Mouse (Mus musculus): Measurements from ENCODE around the gene Tbrg4. TPM values are rescaled to one million over a fixed set of nuclear protein-coding genes. Genes with fewer than 3 reads are reported as not detected.

Tbrg4 gene
- polyA plus RNA-seq, 1 experiment from 2014 or later, result 57.6 TPM

DNA sequence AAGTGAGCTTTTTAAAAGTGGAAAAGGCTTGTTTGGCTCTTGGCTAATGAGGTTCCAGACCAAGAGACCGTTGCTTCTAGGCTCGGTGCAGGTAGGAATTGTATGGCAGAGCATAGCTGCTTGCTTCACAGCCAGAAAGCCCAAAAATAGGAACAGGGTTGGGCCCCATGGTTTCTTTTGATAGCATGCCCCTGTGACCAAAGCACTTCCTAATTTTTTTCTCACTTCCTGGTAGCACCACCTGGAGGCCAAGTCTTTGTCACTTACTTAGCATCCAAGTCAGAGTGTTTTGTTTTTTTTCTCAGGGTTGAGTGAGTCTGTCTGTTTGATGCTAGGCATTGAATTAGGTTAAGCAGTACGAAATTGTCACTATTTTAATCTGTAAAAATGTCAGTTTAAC is 39.2 kb downstream of the Tbrg4 start:
- no peaks in the 10 kb centered on the region for H3K9me3 ChIP-seq
- WGBS, result 83% methylated on average over 3 of the region's 3 CpGs
- ATAC-seq, result no peak
- no peak overlapping the region for H3K4me3 ChIP-seq (replicated peaks)
- no peak overlapping the region for H3K4me2 ChIP-seq (replicated peaks)
- no peaks in the 10 kb centered on the region for H3K27me3 ChIP-seq (replicated peaks)
- no peak overlapping the region for H3K27ac ChIP-seq
- H3K4me1 ChIP-seq (replicated peaks), result no peaks in the 10 kb centered on the region
- H3K9ac ChIP-seq, result no peak overlapping the region
- peaks cover 22% of the 10 kb centered on the region; the same call in 1 of the 2 replicates for H3K36me3 ChIP-seq

DNA sequence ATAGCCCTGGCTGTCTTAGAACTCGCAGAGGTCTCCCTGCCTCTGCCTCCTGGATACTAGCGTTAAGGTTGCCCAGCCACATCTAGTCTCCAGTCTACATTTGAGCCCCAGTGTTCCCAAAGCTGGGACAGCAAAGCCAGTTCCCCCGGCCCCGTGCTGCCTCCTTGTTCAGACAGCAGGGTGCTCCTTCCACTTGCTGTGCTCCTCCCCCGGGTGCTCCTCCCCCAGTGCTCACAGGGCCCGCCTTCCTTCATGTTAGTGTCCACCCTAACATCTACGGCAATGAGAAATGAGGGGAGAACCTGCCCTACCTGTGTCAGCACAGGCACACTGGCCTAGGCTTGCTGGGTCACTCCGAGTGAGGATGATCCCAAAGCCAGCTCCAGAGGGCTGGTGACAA is 40.1 kb downstream of the Tbrg4 start:
- no peaks in the 10 kb centered on the region for H3K9me3 ChIP-seq
- ATAC-seq, result no peak
- no peak overlapping the region for H3K27ac ChIP-seq
- H3K4me3 ChIP-seq (replicated peaks), result no peak overlapping the region
- no peaks in the 10 kb centered on the region for H3K4me1 ChIP-seq (replicated peaks)
- no peak overlapping the region for H3K4me2 ChIP-seq (replicated peaks)
- WGBS, result 89% methylated on average over 8 of the region's 8 CpGs
- no peaks in the 10 kb centered on the region for H3K27me3 ChIP-seq (replicated peaks)
- H3K9ac ChIP-seq, result no peak overlapping the region
- peaks cover 19% of the 10 kb centered on the region; the same call in 1 of the 2 replicates for H3K36me3 ChIP-seq

DNA sequence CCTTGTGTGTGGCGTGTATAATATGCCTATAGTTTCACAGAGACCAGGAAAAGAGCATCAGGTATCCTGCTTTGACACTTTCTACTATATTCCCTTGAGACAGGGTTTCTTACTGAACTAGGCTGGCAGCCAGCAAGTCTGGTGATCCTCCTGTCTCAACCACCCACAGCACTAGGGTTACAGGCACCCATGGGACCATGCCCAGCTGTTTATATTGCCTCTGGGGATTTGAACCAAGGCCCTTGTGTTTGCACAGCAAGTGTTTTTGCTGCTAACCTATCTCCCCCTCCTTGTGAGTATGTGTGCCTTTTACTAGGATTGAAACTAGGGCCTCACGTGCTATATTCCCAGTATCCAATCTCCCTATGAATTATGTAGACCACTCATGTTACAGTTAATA is 44.3 kb downstream of the Tbrg4 start:
- no peak overlapping the region for H3K27ac ChIP-seq
- no peaks in the 10 kb centered on the region for H3K9me3 ChIP-seq
- H3K4me2 ChIP-seq (replicated peaks), result no peak overlapping the region
- H3K9ac ChIP-seq, result no peak overlapping the region
- no peaks in the 10 kb centered on the region for H3K27me3 ChIP-seq (replicated peaks)
- peaks cover 3% of the 10 kb centered on the region; the same call in 1 of the 2 replicates for H3K36me3 ChIP-seq
- no peak for ATAC-seq
- 89% methylated on average over 2 of the region's 2 CpGs for WGBS
- no peaks in the 10 kb centered on the region for H3K4me1 ChIP-seq (replicated peaks)
- H3K4me3 ChIP-seq (replicated peaks), result no peak overlapping the region

DNA sequence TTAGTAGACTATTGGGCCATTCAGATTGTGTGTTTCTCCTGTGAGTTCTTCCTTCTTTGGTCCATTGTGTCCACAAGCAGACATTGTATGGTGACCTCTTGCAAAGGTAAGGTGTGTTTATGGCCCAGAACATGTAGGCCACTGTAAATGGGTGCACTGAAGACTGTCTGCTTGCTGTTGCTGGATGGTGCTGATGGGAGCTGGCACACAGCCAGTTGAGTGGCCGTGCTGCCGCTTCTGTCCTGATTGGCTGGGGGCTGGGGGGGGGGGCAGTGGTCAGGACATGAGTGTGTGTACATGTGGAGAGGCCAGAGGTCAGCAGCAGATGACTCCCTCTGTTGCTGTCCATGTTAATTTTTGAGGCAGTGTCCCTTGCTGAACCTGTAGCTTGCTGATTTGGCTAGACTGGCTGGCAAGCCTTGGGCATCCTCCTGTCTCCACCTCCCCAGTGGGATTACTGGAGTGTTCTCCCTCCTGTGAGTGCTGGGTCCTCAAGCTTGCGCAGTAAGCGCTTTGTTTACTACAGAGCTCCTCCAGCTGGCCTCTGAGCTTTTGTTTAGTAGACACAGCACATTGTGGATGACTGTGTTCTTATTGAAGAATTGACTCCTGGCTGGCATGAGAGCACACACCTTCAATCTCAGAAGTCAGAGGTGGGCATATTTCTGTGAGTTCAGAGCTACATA is 45.7 kb downstream of the Tbrg4 start:
- Histone ChIP-seq H3K9ac (no peak overlapping the region), H3K4me3 (replicated peaks) (no peak overlapping the region), H3K4me1 (replicated peaks) (no peaks in the 10 kb centered on the region), H3K9me3 (no peaks in the 10 kb centered on the region), H3K4me2 (replicated peaks) (no peak overlapping the region), H3K36me3 (peaks cover 7% of the 10 kb centered on the region; the same call in 1 of the 2 replicates), H3K27me3 (replicated peaks) (no peaks in the 10 kb centered on the region), H3K27ac (no peak overlapping the region)
- ATAC-seq, result no peak; the same call in 1 of the 2 replicates
- 64% methylated on average over 4 of the region's 4 CpGs for whole genome bisulfite sequencing

DNA sequence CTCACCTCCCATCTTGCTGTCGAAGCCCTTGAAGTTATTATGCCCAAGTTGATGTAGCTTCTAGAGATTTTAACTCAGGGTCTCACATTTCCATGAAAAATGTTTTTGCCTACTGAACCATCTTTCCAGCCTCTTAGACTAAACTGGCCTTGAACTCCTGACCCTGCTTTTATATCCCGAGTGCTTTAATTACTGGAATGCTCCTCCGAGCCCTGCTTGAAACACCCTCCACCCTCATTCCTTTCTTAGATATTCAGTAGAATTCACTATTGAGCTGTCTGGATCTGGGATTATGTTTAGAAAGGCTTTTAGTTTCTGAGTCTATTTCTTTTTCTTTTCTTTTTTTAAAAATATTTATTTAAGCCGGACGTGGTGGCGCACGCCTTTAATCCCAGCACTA is 46.5 kb downstream of the Tbrg4 start:
- Histone ChIP-seq H3K4me3 (replicated peaks) (no peak overlapping the region), H3K27me3 (replicated peaks) (no peaks in the 10 kb centered on the region), H3K9ac (no peak overlapping the region), H3K36me3 (peaks cover 7% of the 10 kb centered on the region; the same call in 1 of the 2 replicates), H3K27ac (no peak overlapping the region), H3K4me2 (replicated peaks) (no peak overlapping the region), H3K9me3 (no peaks in the 10 kb centered on the region), H3K4me1 (replicated peaks) (no peaks in the 10 kb centered on the region)
- 88% methylated on average over 7 of the region's 7 CpGs for WGBS
- no peak for ATAC-seq

DNA sequence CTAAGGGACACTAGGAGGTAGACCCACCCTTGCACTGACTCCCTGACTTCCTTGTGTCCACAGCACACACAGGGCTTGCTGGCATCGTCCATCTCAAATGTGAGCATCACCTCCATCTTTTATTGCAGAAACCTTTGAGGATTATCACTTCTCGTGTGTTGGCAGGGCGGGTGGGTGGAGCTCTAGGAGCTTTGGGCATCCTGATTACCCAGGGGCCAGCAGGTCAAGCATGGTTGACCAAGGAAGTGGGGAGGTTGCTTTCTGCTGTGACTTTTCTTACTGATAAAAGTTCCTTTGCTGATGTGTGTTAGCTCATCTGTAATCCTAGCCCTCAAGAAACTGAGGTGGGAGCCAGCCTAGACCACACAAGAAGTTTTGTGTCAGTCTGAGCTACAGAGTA is 49.7 kb downstream of the Tbrg4 start:
- Histone ChIP-seq H3K9me3 (no peaks in the 10 kb centered on the region), H3K4me3 (replicated peaks) (no peak overlapping the region), H3K27me3 (replicated peaks) (no peaks in the 10 kb centered on the region), H3K4me2 (replicated peaks) (no peak overlapping the region), H3K9ac (no peak overlapping the region), H3K27ac (no peak overlapping the region), H3K36me3 (peaks cover 12% of the 10 kb centered on the region; the same call in 1 of the 2 replicates), H3K4me1 (replicated peaks) (no peaks in the 10 kb centered on the region)
- no peak for ATAC-seq
- WGBS, result 80% methylated on average over 3 of the region's 3 CpGs

DNA sequence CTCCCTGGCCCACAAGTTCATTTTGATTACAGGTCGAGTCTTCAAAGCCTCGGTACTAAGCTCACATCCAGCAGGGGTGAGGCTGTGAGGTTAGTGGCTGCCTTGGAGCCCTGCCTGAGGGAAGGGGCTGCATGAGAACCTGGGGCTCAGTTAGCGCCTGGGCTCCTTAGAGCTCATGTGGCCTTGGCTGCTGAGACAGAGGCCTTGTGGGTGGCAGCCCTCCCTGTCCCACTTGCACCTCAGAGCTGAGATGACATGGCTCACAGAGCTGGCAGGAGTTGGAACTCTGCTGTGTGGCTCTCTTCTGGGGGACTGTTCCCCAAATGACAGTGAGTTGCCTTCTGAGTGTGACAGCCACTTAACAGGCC is 56.5 kb downstream of the Tbrg4 start:
- no peak overlapping the region for H3K9ac ChIP-seq
- no peak overlapping the region for H3K27ac ChIP-seq
- peak; percentile 14; the same call in 1 of the 2 replicates for ATAC-seq

DNA sequence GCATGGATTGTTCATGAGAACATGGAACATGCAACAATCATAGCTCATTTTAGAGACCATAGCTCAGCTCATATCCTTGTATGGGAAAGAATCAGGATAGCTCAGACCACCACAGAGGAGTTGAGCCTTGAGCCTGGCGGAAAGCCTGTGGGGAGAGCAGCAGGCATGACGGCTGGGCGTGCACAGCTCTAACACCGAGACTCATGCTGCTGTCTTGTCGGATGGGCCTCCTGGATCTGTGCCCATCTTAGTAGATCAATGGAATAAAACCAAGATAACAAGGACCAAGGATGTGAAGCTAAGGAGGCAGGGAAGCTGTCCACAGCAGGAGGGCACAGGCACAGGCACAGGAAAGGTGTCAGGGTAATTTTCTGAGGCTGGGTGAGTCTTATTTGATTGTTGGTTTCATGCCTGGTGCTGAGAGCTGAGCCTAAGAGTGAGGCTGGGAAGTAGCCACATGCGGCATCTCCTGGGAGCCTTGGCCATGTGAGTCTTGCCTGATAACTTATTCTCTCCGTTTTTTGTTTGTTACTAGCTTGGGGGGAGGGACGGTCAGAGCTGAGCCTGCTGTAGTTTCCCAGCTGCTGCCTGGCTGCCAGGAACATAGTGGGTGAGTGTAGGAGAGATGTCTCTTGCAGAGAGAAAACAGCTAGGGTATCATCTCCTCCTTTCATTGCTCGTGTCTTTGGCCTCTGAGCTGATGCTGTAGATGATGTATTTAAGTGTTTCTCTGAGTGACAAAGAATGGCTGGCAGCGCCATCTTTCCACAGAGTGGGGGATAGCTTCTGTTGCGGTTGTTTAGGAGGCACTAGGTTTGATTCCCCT is 57.1 kb downstream of the Tbrg4 start:
- H3K4me3 ChIP-seq (replicated peaks), result no peak overlapping the region
- H3K27me3 ChIP-seq (replicated peaks), result no peaks in the 10 kb centered on the region
- peak; percentile 58; the same call in 1 of the 2 replicates for ATAC-seq
- no peak overlapping the region; the same call in 1 of the 2 replicates for H3K27ac ChIP-seq
- H3K36me3 ChIP-seq, result peaks cover 13% of the 10 kb centered on the region; the same call in 1 of the 2 replicates
- H3K4me2 ChIP-seq (replicated peaks), result peak overlapping the region; percentile 17; the same call in 1 of the 2 replicates
- no peaks in the 10 kb centered on the region for H3K9me3 ChIP-seq
- H3K9ac ChIP-seq, result no peak overlapping the region
- H3K4me1 ChIP-seq (replicated peaks), result peaks cover 13% of the 10 kb centered on the region
- 50% methylated on average over 11 of the region's 11 CpGs for WGBS

More for the DNA sequence above, 56.5 kb downstream of the Tbrg4 start:
- Histone ChIP-seq H3K4me2 (replicated peaks) (no peak overlapping the region), H3K4me3 (replicated peaks) (no peak overlapping the region), H3K9me3 (no peaks in the 10 kb centered on the region), H3K36me3 (peaks cover 11% of the 10 kb centered on the region; the same call in 1 of the 2 replicates), H3K4me1 (replicated peaks) (peaks cover 13% of the 10 kb centered on the region), H3K27me3 (replicated peaks) (no peaks in the 10 kb centered on the region)
- 57% methylated on average over 3 of the region's 3 CpGs for WGBS

DNA sequence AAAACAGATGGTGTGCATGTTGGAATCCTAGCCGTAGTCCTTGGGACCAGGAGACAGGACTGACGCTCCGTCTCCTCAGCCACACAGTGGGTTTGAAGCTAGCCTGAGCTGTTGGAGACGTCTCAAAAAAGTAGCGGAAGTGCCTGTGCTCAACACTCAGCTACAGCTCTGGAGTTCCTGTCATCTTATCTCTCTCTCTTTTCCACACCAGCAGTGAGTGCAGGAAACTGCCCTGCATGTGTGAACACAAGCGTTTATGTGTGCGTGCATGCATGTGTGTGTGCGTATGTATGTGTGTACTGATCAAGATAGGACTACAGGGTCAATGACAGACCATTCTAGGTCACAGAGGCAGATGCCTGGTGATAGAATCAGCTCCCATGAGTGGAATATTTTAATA is 57.9 kb downstream of the Tbrg4 start:
- Histone ChIP-seq H3K4me3 (replicated peaks) (no peak overlapping the region), H3K36me3 (peaks cover 12% of the 10 kb centered on the region; the same call in 1 of the 2 replicates), H3K4me1 (replicated peaks) (peaks cover 13% of the 10 kb centered on the region), H3K9ac (no peak overlapping the region), H3K27me3 (replicated peaks) (no peaks in the 10 kb centered on the region), H3K27ac (no peak overlapping the region), H3K4me2 (replicated peaks) (no peak overlapping the region), H3K9me3 (no peaks in the 10 kb centered on the region)
- no peak for ATAC-seq
- WGBS, result 77% methylated on average over 8 of the region's 8 CpGs

DNA sequence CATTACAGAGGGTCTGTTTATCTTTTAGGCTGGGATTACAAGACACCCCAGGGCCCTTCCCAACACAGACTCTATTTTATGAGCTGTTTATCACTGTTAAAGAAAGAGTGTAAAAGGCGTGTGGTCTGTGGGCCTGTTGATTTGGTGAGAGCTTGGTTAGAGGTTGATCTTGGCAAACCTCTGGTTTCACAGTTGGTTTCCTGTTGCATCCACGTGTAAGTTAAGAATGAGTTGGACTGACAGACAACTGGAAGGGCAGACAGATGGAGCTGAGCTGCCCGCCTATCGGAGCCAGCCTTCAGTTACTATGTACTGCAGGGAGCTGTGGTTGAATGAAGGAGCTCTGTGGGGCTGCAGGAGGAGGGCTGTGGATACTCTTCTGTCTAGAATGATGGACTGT is 59.4 kb downstream of the Tbrg4 start:
- H3K4me3 ChIP-seq (replicated peaks), result no peak overlapping the region
- WGBS, result 72% methylated on average over 4 of the region's 4 CpGs
- no peak overlapping the region for H3K27ac ChIP-seq
- H3K9ac ChIP-seq, result no peak overlapping the region
- H3K4me2 ChIP-seq (replicated peaks), result no peak overlapping the region
- peaks cover 23% of the 10 kb centered on the region for H3K4me1 ChIP-seq (replicated peaks)
- H3K9me3 ChIP-seq, result no peaks in the 10 kb centered on the region
- no peaks in the 10 kb centered on the region for H3K27me3 ChIP-seq (replicated peaks)
- ATAC-seq, result no peak
- peaks cover 11% of the 10 kb centered on the region; the same call in 1 of the 2 replicates for H3K36me3 ChIP-seq

Data from intestine, embryonic 15.5 days (tissue).